Mouse (Mus musculus) ES-E14 (cell line): ENCODE results near the gene Dtwd1. TPM values are rescaled to one million over a fixed set of nuclear protein-coding genes. Genes with fewer than 3 reads are reported as not detected.
A peak's percentile ranks its signal among the peaks of the same experiment; 100 is the strongest.

Experiments
- DNase-seq: peaks from one replicate; pipeline ENCODE4 v3.0.0-alpha.2; 2013; ENCODE audit warnings: low read depth, low spot score
- H3K27ac ChIP-seq: 2 replicates; pipeline ENCODE4 v1.5.1; 2012; ENCODE audit warnings: low read depth, mild to moderate bottlenecking, low read length, moderate library complexity, mixed read lengths; ENCODE audit not compliant: poor library complexity, insufficient read depth, severe bottlenecking
- H3K36me3 ChIP-seq: 2 replicates; pipeline ENCODE4 v1.6.1; 2012; ENCODE audit warnings: mild to moderate bottlenecking, low read length, moderate library complexity, mixed read lengths; ENCODE audit not compliant: control insufficient read depth, poor library complexity, insufficient read depth, severe bottlenecking
- H3K4me1 ChIP-seq, 2 experiments: fragments of 150-350 bp in 1 of 2; sonication (generic) in 1 of 2; 2 replicates each; pipeline ENCODE4 v1.6.1; 2012; ENCODE audit warnings: low read length in 2 of 2, mild to moderate bottlenecking in 1 of 2, mixed read lengths in 1 of 2; ENCODE audit not compliant: control insufficient read depth in 2 of 2, insufficient read depth in 2 of 2, poor library complexity in 1 of 2
- H3K4me3 ChIP-seq, 2 experiments: fragments of 150-350 bp in 1 of 2; sonication (generic) in 1 of 2; 2 replicates each; pipeline ENCODE4 v1.5.1; 2012; ENCODE audit warnings: low read length in 2 of 2, low read depth in 1 of 2, mild to moderate bottlenecking in 1 of 2, mixed read lengths in 1 of 2; ENCODE audit not compliant: insufficient read depth in 1 of 2, poor library complexity in 1 of 2, severe bottlenecking in 1 of 2
- H3K9ac ChIP-seq: 2 replicates; pipeline ENCODE4 v1.6.1; 2012; ENCODE audit warnings: low read depth, mild to moderate bottlenecking, low read length, mixed read lengths; ENCODE audit not compliant: poor library complexity, insufficient read depth, severe bottlenecking
- H3K9me3 ChIP-seq: fragments of 150-350 bp; sonication (generic); 2 replicates; pipeline ENCODE4 v1.6.1; 2012; ENCODE audit warnings: low read depth, mild to moderate bottlenecking, low read length; ENCODE audit not compliant: control insufficient read depth, insufficient read depth
- CHD2 ChIP-seq: IDR thresholded peaks from 2 replicates; pipeline ENCODE4 v1.6.1; 2014; ENCODE audit warnings: mild to moderate bottlenecking, low read depth, low read length, inconsistent platforms
- HCFC1 ChIP-seq: IDR thresholded peaks from 2 replicates; pipeline ENCODE4 v1.6.1; 2012; ENCODE audit warnings: low read length, inconsistent platforms, borderline replicate concordance; ENCODE audit not compliant: insufficient read depth
- MAFK ChIP-seq: IDR thresholded peaks from 2 replicates; pipeline ENCODE4 v1.6.1; 2014; ENCODE audit warnings: mild to moderate bottlenecking, low read depth, low read length, inconsistent platforms; ENCODE audit not compliant: insufficient read depth
- ZC3H11A ChIP-seq: IDR thresholded peaks from 2 replicates; pipeline ENCODE4 v1.6.1; 2012; ENCODE audit warnings: low read depth, mild to moderate bottlenecking, inconsistent platforms, low read length, borderline replicate concordance
- ZNF384 ChIP-seq: IDR thresholded peaks from 2 replicates; pipeline ENCODE4 v1.6.1; 2012; ENCODE audit warnings: low read depth, low read length, inconsistent platforms
- in situ Hi-C, 2 experiments: fragments of 600-800 bp; cut with MboI; formaldehyde crosslinking; loops; one replicate each; pipeline ENCODE4 v1.15.1; 2025; ENCODE audit warnings: low sequenced_read_pairs in 2 of 2, inconsistent platforms in 1 of 2; ENCODE audit not compliant: unreplicated experiment in 2 of 2
- total RNA-seq: library from RNA; depleted of rRNA; stranded (reverse); fragments of 300-350 nt; gene quantifications from 2 replicates; pipeline ENCODE4 v1.2.3, GENCODE M21; 2012; rRNA removed

The Dtwd1 gene
- total RNA-seq, result 9.7 and 10.7 TPM in 2 replicates

GRCm38 (mm10) chr2:126151855-126152571 lies at the start of gene Dtwd1, which contains the start of gene Fam227b:
TSS of gene Dtwd1 (plus strand) at chr2:126152141.
TSS of gene Fam227b (minus strand) at chr2:126152004.
- peak within 1 kb of the TSS; percentile 92 for H3K9ac ChIP-seq
- no peak within 1 kb of the TSS for H3K27ac ChIP-seq
- in situ Hi-C loops, result no loop called here
- no peaks in the 10 kb centered on the region; the same call in none of the 2 replicates for H3K36me3 ChIP-seq
- peak within 1 kb of the TSS; percentile 76 to 83 for H3K4me3 ChIP-seq
- DNase-seq, result peak; percentile 93
- no peak for TF ChIP-seq MAFK
- no peak; the same call in 1 of the 2 replicates for TF ChIP-seq CHD2
- TF ChIP-seq HCFC1, result peak; percentile 83
- no peak for TF ChIP-seq ZC3H11A
- peaks cover 0 to 3% of the 10 kb centered on the region in 2 experiments; a peak in 1 of 4 replicates for H3K4me1 ChIP-seq
- no peaks in the 10 kb centered on the region for H3K9me3 ChIP-seq

- H3K27ac ChIP-seq, result no peak overlapping the region
- H3K4me3 ChIP-seq, result no peak overlapping the region
- H3K9me3 ChIP-seq, result no peaks in the 10 kb centered on the region
- TF ChIP-seq CHD2, result no peak
- TF ChIP-seq MAFK, result no peak
- no peak for TF ChIP-seq HCFC1
- TF ChIP-seq ZNF384, result no peak
- no peak for TF ChIP-seq ZC3H11A
- no peaks in the 10 kb centered on the region for H3K36me3 ChIP-seq
- H3K4me1 ChIP-seq, result no peaks in the 10 kb centered on the region; a peak in 1 of 4 replicates
- in situ Hi-C loops, result no loop called here
- peak overlapping the region; percentile 12; the same call in 1 of the 2 replicates for H3K9ac ChIP-seq
- peak; percentile 8 for DNase-seq
Measured at GRCm38 (mm10) chr2:126147723-126148122, 4.2 kb upstream of the Dtwd1 start.

- H3K4me1 ChIP-seq, result no peaks in the 10 kb centered on the region
- no peak overlapping the region for H3K4me3 ChIP-seq
- in situ Hi-C loops, result no loop called here
- no peak overlapping the region for H3K9ac ChIP-seq
- H3K9me3 ChIP-seq, result no peaks in the 10 kb centered on the region
- peaks cover 3% of the 10 kb centered on the region; the same call in 1 of the 2 replicates for H3K36me3 ChIP-seq
- H3K27ac ChIP-seq, result no peak overlapping the region
- TF ChIP-seq ZC3H11A (no peak), CHD2 (no peak), MAFK (no peak), HCFC1 (no peak)
- DNase-seq, result no peak
Measured at GRCm38 (mm10) chr2:126165277-126166018, 13.5 kb downstream of the Dtwd1 start.

- in situ Hi-C loops, result no loop called here
- Histone ChIP-seq H3K27ac (no peak overlapping the region), H3K9ac (no peak overlapping the region)
Measured at GRCm38 (mm10) chr2:126166335-126166734, 14.4 kb downstream of the Dtwd1 start.

More at GRCm38 (mm10) chr2:126166335-126166734, 14.4 kb downstream of the Dtwd1 start:
- TF ChIP-seq ZC3H11A (no peak), MAFK (no peak)
- Histone ChIP-seq H3K36me3 (peaks cover 3% of the 10 kb centered on the region; the same call in 1 of the 2 replicates), H3K4me3 (no peak overlapping the region), H3K4me1 (no peaks in the 10 kb centered on the region), H3K9me3 (no peaks in the 10 kb centered on the region)
- DNase-seq, result no peak
